Mouse (Mus musculus) spleen, adult 2 months (tissue): Measurements from ENCODE around the gene Chchd3.

Experiments used
- CTCF ChIP-seq: fragments of 200-500 bp; IDR thresholded peaks from 2 replicates; pipeline ENCODE4 v1.5.1; 2011; ENCODE audit warnings: mild to moderate bottlenecking, inconsistent platforms; ENCODE audit not compliant: insufficient read depth, insufficient read length, insufficient replicate concordance; ENCODE audit errors: extremely low read depth
- POLR2A ChIP-seq: fragments of 200-500 bp; IDR thresholded peaks from 2 replicates; pipeline ENCODE4 v1.6.1; 2011; ENCODE audit warnings: low read depth, low read length, inconsistent platforms

GRCm38 (mm10) chr6:32797525-32797924, 262.5 kb downstream of the Chchd3 start:
- no peak for TF ChIP-seq CTCF
- no peak for TF ChIP-seq POLR2A
